Mouse (Mus musculus): ENCODE data around the gene Ypel3.

Ypel3 gene

GRCm38 (mm10) chr7:126815726-126816222 is 39.0 kb downstream of the Ypel3 start:
- DNase-seq (ENCODE audit: low read depth, low spot score), result no peak

DNA sequence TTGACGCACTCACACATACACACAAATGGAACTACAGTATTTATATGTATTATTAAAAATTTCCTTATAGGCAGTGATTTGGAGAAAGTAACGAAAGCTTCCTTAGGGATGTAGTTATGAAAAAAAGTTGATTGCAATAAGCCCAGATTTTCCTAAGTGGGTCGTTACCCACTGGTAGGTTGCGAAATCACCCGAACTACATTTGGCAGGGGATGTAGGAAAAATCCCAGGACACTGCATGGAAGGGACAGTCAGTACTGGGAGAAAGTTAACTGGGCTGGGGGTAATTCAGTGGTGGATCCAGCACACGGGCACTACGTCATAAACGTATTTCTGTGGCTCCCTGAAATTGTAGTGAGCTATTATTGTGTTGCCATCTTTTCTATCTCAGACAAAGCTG is 39.7 kb downstream of the Ypel3 start:
- no peak for DNase-seq (ENCODE audit: low read depth, low spot score)

- DNase-seq (ENCODE audit: low read depth, low spot score), result no peak
These were observed 40.8 kb downstream of the Ypel3 start for GRCm38 (mm10) chr7:126817595-126817994.

GRCm38 (mm10) chr7:126818818-126819217 is 42.1 kb downstream of the Ypel3 start:
- DNase-seq (ENCODE audit: low read depth, low spot score), result no peak

- peak; percentile 87 for DNase-seq (ENCODE audit: low read depth, low spot score)
These were observed 45.2 kb downstream of the Ypel3 start for GRCm38 (mm10) chr7:126821835-126822511.

DNA sequence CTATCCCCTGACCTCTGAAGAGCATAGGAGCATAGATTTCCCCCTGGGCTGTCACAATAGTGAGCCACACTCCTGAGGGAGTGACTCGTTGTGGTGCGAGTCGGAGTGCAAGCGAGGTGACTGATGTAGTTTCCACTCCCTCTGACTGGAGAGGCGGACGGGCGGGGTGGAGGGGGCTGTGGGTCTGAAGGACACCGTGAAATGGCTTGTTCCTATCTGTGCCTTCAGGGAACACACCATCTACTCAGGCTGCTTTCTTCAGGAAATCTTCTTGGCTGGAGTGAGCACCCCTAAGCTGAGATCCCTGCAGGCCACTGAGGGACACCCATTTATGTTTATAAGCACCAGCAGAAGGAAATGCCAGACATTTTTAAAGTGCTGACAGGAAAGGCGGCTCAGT is 46.0 kb downstream of the Ypel3 start:
- no peak for DNase-seq (ENCODE audit: low read depth, low spot score)

GRCm38 (mm10) chr7:126823202-126823711 is 46.5 kb downstream of the Ypel3 start:
- DNase-seq (ENCODE audit: low read depth, low spot score), result no peak

DNA sequence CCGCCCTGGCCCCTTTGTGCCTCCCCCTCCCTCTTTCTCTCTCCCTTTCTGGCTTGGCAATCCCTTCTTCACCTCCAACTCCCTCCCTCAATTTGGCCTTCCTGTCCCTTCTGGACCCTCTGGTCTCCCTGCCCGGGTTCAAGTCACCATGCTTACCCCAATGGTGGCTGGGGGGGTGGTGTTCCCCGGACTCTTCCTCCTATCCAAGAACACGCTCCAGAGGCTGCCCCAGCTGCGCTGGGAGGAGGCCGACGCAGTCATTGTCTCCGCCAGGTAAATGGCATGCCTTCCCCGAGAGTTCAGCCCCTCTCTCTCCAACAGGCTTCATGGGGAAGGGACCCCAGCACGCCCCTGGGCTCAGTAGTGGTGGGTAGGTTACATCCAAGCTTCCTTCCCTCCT is 47.2 kb downstream of the Ypel3 start:
- DNase-seq (ENCODE audit: low read depth, low spot score), result no peak

DNA sequence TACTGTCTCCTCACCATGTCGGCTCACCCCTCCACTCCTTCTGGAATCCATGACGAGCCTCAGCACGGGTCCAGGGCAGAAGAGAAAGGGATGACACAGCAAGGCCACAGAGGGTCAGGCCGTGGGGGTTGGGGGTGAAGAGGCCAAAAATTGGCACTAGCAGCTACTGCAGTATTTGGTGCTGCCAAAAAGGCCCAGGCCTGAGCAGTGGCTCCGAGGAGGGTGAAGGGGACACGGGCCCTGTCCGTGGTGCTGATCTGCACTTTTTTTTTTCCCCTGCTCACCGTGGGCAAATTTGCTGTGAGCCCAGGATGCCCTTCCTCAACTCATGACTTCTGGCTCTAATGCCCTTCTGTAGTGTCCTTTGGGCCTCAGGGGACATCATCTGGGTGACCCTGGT is 48.6 kb downstream of the Ypel3 start:
- peak; percentile 32 for DNase-seq (ENCODE audit: low read depth, low spot score)

- DNase-seq (ENCODE audit: low read depth, low spot score), result no peak
These were observed 49.2 kb downstream of the Ypel3 start for GRCm38 (mm10) chr7:126825952-126826351.

Data from CD4-positive, CD25-positive, alpha-beta regulatory T cell, adult 2 months (primary cell).